Comparison of ENCODE assay signal across 9 mouse cellular contexts in the genomic region with DNA sequence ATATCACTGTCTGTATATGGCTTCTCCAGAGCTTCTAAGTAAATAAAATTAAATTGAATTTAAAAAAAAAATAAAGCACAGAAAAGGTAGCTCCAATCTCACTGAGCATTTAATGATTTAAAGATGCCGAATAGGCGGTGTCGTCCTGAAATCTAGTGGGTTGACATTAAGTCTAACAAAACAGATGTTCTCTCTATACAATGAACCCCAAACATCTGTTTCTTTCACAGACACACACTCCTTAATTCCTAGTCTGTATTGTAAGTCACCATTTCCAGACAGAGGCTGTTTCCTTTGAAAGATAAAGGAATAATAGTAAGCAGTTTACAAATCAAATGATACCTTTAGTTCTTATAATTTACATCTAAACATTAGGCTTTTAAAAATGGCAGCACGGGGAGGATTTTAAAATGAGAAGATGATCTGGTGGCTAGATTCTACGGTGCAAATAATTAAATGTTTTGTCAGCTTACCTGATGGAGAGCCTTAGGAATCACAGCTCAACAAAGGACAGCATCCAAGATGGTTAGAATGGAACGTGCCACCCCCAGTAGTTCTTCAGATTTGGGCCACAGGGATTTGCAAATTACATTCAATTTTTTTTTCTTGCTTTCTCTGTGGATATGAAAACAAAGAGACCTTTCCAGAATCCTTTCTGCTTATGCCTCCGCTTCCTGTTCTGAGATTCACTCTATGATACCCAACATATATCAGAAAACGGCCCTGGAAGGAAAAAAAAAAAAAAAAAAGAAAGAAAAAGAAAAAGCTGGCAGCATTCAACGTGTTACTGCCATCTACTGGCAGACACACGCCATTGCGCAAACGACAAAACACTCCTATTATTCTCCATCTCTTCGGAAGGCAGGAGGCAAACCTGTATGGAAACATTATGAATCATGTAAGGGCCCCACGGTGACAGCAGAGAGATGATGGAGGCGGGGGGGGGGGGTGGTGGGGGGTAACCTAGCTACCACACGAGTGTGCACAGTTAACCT. TPM values are rescaled to one million over a fixed set of nuclear protein-coding genes. Genes with fewer than 3 reads are reported as not detected.
DNase-seq lines count a peak whose midpoint lies in the region; ATAC-seq lines count a peak whose summit lies in the region.
"Had no signal": no experiment of that assay in that cellular context is flagged by ENCODE, and none has a peak within 500 bp of the region (broad histone marks: within the 10 kb centered on the region; RNA-seq: fewer than 3 reads in every experiment).

TSS of gene Scn3a (minus strand) at position 835 of the 995 bp plus-strand sequence.

- no peaks in the 10 kb centered on the region for H3K36me3 ChIP-seq in embryonic facial prominence, embryonic 15.5 days
- H3K36me3 ChIP-seq in hindbrain, embryonic 14.5 days (replicated peaks; ENCODE audit: control insufficient read depth, insufficient read depth), result no peaks in the 10 kb centered on the region
- H3K36me3 ChIP-seq: liver, embryonic 15.5 days had no signal

- no peak within 1 kb of the TSS for H3K9ac ChIP-seq in embryonic facial prominence, embryonic 15.5 days
- peak within 1 kb of the TSS; percentile 90 for H3K9ac ChIP-seq in hindbrain, embryonic 14.5 days
- H3K9ac ChIP-seq: liver, embryonic 15.5 days had no signal

- WGBS in embryonic facial prominence, embryonic 15.5 days, result 15% methylated on average over 16 of the region's 16 CpGs
- WGBS in hindbrain, embryonic 14.5 days, result 11% methylated on average over 16 of the region's 16 CpGs

- H3K27ac ChIP-seq in embryonic facial prominence, embryonic 15.5 days (replicated peaks), result no peak within 1 kb of the TSS
- H3K27ac ChIP-seq in hindbrain, embryonic 14.5 days, result peak within 1 kb of the TSS; percentile 97
- H3K27ac ChIP-seq: liver, embryonic 15.5 days had no signal

- no peak for ATAC-seq in embryonic facial prominence, embryonic 15.5 days (ENCODE audit: insufficient number of reproducible peaks, low FRiP score, low TSS enrichment, low read depth)
- ATAC-seq in hindbrain, embryonic 14.5 days (ENCODE audit: low FRiP score), result peak; percentile 74
- ATAC-seq in megakaryocyte, adult 5-6 weeks (ENCODE audit: poor library complexity, severe bottlenecking), result peak; percentile 64

- 0 out of 2 replicates have a peak, but pooled peaks cover 2% of the 10 kb centered on the region for H3K4me1 ChIP-seq in embryonic facial prominence, embryonic 15.5 days
- H3K4me1 ChIP-seq in hindbrain, embryonic 14.5 days (replicated peaks; ENCODE audit: control insufficient read depth, insufficient read depth, low read length), result peaks cover 25% of the 10 kb centered on the region
- H3K4me1 ChIP-seq: liver, embryonic 15.5 days had no signal

- peak within 1 kb of the TSS; percentile 29 for H3K4me2 ChIP-seq in embryonic facial prominence, embryonic 15.5 days (replicated peaks)
- peak within 1 kb of the TSS; percentile 59 for H3K4me2 ChIP-seq in hindbrain, embryonic 14.5 days (replicated peaks)
- H3K4me2 ChIP-seq: liver, embryonic 15.5 days had no signal

- H3K27me3 ChIP-seq in embryonic facial prominence, embryonic 15.5 days, result no peaks in the 10 kb centered on the region
- no peaks in the 10 kb centered on the region for H3K27me3 ChIP-seq in hindbrain, embryonic 14.5 days (ENCODE audit: control insufficient read depth, insufficient read depth, low read length)
- H3K27me3 ChIP-seq: liver, embryonic 15.5 days had no signal

- H3K4me3 ChIP-seq in embryonic facial prominence, embryonic 15.5 days (replicated peaks), result 0 out of 2 replicates have a peak within 1 kb of the TSS, but pooled peaks have one; percentile 10
- peak within 1 kb of the TSS; percentile 58 for H3K4me3 ChIP-seq in hindbrain, embryonic 14.5 days (replicated peaks; ENCODE audit: low read length)
- H3K4me3 ChIP-seq: liver, embryonic 15.5 days had no signal

- peak; percentile 20 for DNase-seq in adrenal gland, postnatal 25 days
- DNase-seq in adrenal gland, adult 8-10 months, result no peak
- DNase-seq in adipocyte (ENCODE audit: low spot score), result peak; percentile 62
- peak; percentile 89 for DNase-seq in hindbrain, embryonic 14.5 days (ENCODE audit: low spot score)
- peak; percentile 58 to 81 for DNase-seq in layer of hippocampus, postnatal 14 days (ENCODE audit: low spot score in 2 of 2)
- peak; percentile 41 for DNase-seq in right cerebral cortex, postnatal 25 days

- no peaks in the 10 kb centered on the region for H3K9me3 ChIP-seq in embryonic facial prominence, embryonic 15.5 days (replicated peaks)
- no peaks in the 10 kb centered on the region for H3K9me3 ChIP-seq in hindbrain, embryonic 14.5 days (ENCODE audit: control insufficient read depth, low read length)
- H3K9me3 ChIP-seq: liver, embryonic 15.5 days had no signal

RNA-seq across cellular contexts. Expression of gene Scn3a, which starts in this region (rescaled TPM):
- 2.8 and 4.0 TPM in 2 replicates for total RNA-seq in adrenal gland, postnatal 25 days (2021)
- 1 to 10 TPM; 4.5 to 8.2 (median 6.3) TPM for total RNA-seq in adrenal gland, adult 8-10 months (2022)
- polyA plus RNA-seq in embryonic facial prominence, embryonic 15.5 days (2015; fragmentation: Nextera tagmentation; extraction: Ambion mirVana), result 2.0 and 2.3 TPM in 2 replicates
- 66.5 and 74.9 TPM in 2 replicates for polyA plus RNA-seq in hindbrain, embryonic 14.5 days (2014; fragmentation: Nextera tagmentation; extraction: Ambion mirVana)
- 10 to 100 TPM; 39.7 to 43.6 TPM for total RNA-seq in layer of hippocampus, postnatal 14 days (2021)
- not detected in 2 replicates for total RNA-seq in megakaryocyte, adult 5-6 weeks (2015)
- total RNA-seq in megakaryocyte, adult 5-6 weeks (2017), result not detected in 2 replicates

Comparison
In these comparisons a context has a peak if more than half of its experiments do, and no peak if none do; other contexts are left out.
1. RNA of gene Scn3a (polyA plus RNA-seq): 66.5 to 74.9 TPM in hindbrain, embryonic 14.5 days; 2.0 to 2.3 TPM in embryonic facial prominence, embryonic 15.5 days; every median in the first group is over 10 times any median in the second.
2. Peak in ATAC-seq in megakaryocyte, adult 5-6 weeks; RNA of the gene not detected or under 1 TPM.